Mouse (Mus musculus) cerebellum, adult (tissue): ENCODE data around the gene Nxph2.
"Not testable (repeated sequence)": the region's sequence is repeated elsewhere in the genome, so short reads cannot be mapped to it uniquely, and the experiment has no call there.

ENCODE experiments used
- ATAC-seq: cut with Nextera tagmentation; 2 replicates; pipeline ENCODE4 v1.9.2; 2017; ENCODE audit warnings: mild to moderate bottlenecking, moderate library complexity, mixed read lengths; ENCODE audit not compliant: insufficient number of reproducible peaks, low FRiP score, low TSS enrichment

The Nxph2 gene

DNA sequence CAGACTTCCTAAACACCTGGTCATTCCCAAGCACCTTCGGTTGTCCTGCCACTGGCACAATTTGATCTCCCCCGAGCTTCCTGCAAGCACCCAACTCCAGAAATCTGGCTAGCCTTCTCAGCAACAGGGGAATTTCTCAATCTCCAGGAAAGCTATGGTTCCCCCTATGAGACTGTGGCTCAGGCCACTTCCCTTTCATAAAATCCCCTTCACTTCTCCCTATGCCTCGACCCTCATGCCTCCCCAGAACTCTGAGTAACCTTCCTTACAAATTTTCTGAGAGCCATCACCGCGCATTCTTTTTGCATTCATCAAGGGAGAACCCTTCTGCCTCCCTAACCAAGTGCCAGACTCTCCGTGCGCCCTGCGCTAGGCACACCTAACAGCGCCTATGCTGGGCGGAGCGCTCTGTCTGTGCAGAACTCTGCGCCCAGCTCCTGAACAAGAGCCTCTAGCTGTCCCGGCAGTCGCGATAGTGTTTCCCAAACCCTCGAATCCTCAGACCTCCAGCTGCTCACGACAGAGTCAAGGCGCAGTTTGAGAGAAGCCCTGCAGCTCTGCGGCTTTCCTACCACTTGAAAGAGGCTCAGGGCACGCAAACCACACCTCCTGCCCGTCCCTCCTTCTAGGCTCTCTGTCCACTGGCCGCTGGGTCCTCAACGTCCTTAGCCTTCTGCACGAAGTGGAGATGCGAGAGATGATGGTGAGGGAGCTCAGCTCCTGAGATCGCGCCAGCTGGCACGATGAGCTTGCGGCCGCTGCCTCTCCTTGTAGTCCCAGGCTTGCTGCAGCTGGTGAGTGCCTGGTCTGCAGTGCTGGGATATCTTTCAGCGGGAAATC, at the start of gene Nxph2:
TSS of gene Nxph2 (plus strand) at position 501 of the 840 bp plus-strand sequence.
- no peak for ATAC-seq

- not testable (repeated sequence) for ATAC-seq
Measured at GRCm38 (mm10) chr2:23290991-23291390, 30.1 kb upstream of the Nxph2 start.

DNA sequence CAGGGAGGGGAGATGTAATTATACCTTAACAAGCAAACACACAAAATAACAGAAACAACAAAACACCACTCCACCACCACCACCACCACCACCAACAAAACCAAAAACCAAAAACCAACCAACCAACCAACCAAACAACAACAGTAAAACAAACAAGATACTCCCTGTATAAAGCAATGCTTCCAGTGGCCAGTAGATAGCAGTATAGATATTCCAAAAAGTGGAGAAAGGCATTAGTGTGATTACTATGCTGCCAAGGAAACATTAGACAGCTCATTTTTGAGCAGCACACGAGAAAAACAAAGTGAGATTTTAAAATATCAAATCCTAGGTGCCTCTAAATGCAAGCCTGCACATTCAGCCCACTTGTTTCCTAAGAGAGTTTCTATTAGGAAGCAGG, 6.2 kb upstream of the Nxph2 start:
- ATAC-seq: no peak
